Mouse (Mus musculus) right cerebral cortex, adult 18-20 months (tissue): Measurements from ENCODE around the gene Rap1b.
A peak's percentile ranks its signal among the peaks of the same experiment; 100 is the strongest.

Source experiments
- DNase-seq: peaks from one replicate; pipeline ENCODE4 v3.0.0; 2022; ENCODE audit warnings: mixed read lengths

The Rap1b gene

GRCm38 (mm10) chr10:117856001-117856720, 10.3 kb upstream of the Rap1b start:
- DNase-seq, result no peak

- DNase-seq, result no peak
Measured at GRCm38 (mm10) chr10:117852648-117853192, 6.9 kb upstream of the Rap1b start.

GRCm38 (mm10) chr10:117848981-117849380, 3.1 kb upstream of the Rap1b start:
- no peak for DNase-seq

- DNase-seq, result no peak
Measured at GRCm38 (mm10) chr10:117846796-117847195, 961 bp upstream of the Rap1b start.

GRCm38 (mm10) chr10:117846260-117846632, 411 bp upstream of the Rap1b start:
- DNase-seq, result no peak

DNA sequence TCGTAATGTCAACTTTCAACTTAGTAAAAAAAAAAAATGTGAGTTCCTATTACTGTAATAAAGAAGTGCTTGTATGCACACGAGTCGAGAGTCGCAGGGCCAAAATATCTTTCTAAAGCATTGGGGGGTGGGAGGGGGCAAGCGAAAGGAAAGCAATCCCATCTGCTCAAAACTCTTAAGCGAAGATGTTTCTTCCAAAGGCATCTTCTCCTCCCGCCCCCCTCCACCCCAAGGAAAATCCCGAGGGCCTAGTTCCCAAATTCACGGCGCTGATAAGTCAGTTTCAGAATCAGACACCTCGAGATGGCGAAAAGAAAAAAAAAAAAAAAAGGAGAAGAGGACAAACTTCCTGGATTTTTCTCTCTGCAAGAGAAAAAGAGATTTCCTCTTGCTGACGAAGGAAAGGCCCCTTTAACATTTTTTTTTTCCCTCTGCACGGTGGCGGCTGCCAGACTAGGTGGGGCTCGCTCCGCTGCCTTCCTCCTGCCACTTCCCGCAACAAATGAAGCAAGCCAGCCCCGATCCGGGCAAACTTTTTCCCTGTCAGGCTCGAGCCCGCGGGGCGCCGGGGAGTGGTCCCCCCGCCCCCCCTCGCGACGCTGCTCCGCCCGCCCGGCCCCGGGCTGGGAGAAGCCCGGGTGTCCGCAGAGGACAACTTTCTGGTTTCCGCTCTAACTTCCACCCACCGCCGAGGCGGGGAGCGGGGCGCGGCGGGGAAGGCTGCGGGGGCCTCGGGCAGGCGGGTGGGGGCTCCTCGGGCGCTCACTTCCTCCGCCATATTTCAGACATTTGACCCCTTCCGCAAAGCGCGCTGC, 846 bp downstream of the Rap1b start:
- peak; percentile 60 for DNase-seq

GRCm38 (mm10) chr10:117844279-117844678, 1.6 kb downstream of the Rap1b start:
- DNase-seq, result no peak

- no peak for DNase-seq
Measured at GRCm38 (mm10) chr10:117843690-117844089, 2.1 kb downstream of the Rap1b start.

GRCm38 (mm10) chr10:117841765-117842164, 4.1 kb downstream of the Rap1b start:
- DNase-seq, result no peak

DNA sequence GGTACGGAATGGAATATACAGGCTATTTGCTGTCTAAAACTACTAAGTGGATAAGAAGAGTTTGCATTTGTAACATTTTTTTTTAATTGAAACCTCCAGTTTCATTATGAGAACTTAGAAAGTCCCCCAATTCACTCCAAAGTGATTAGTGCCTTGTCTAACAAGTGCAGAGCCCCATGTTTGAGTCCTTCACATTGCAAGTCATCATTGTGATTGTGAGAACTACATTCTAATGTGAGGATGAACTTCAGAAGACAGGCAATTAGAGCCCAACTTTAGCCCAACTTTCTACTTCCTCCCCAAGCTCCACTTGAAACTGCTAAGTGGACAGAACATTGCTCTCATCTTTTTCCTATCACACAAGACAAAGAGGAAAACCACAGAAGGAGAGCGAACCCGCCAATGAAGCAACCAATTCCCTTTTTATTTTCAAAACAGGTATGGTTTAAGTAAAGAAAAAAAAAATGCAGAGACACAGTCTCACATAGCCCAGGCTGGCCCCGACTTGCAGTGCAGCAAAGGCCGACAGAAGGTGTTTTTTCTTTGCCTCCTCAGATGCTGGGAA, 5.3 kb downstream of the Rap1b start:
- DNase-seq, result no peak

DNA sequence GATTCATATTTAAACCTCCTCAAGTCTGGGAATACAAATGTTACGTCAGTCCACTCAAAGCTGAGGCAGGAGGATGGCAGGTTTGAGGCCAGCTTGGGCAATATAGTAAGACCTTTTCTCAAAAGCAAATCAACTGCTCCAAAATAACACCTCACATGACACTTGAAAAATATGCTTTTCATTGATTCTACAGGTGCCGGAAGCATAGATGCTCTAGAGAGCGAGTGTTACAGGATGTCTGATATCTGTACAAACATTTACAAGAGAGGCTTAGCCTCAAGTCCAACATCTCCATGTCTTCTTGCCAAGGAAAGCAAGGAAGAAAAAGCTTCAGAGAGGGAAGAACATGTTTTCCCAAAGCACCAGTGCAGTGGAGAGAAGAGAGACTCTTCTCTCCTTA, 6.1 kb downstream of the Rap1b start:
- no peak for DNase-seq

GRCm38 (mm10) chr10:117838924-117839323, 6.9 kb downstream of the Rap1b start:
- DNase-seq, result no peak

DNA sequence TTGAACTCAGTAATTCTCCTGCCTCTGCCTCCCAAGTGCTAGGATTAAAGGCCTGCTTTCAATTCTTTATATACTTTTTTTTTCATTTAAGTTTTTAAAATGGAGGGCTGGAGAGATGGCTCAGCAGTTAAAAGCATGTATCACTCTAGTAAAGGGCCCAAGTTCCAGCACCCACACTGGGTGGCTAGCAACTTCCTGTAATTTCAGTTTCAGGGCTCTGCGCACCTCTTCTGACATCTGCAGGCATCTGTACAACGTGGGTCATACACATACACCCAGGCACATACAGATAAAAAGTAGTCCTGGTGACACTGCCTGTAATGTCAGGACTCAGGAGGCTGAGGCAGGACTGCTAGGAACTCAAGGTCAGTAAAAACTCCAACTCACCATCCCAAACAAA, 9.5 kb downstream of the Rap1b start:
- DNase-seq, result no peak

GRCm38 (mm10) chr10:117835453-117835852, 10.4 kb downstream of the Rap1b start:
- DNase-seq, result no peak

GRCm38 (mm10) chr10:117830797-117831196, 15.0 kb downstream of the Rap1b start:
- no peak for DNase-seq

DNA sequence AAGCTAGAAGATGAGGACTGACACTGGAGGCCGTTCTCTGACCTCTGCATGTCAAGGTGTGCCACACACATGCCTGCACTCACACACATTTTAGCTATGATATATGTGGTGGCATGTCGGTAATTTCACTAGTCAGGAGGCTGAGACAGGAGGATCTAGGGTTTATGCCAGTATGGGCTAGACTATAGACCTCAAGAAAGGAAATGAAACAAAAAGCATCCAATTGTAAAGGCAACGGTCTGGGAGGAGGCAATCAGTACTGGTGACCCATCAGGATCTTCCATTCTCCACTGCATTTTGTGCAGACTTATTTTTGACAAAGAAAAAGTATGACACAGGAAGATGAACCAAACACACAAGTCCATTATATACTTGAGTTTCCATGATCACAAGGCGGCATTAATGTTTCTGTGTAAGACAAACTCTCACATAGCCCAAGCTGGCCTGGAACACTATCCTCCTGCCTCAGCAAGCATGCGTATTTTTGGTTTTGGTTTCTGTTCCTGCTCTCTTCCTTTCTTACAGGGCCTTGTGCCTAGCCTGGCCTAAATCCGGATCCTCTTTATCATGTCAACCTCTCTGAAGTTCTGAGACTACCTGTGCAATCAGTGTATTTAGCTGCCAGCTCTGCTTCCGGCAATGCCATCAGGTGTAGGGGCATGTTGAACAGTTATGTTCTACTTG, 16.2 kb downstream of the Rap1b start:
- DNase-seq, result no peak

GRCm38 (mm10) chr10:117829022-117829421, 16.8 kb downstream of the Rap1b start:
- DNase-seq, result no peak

DNA sequence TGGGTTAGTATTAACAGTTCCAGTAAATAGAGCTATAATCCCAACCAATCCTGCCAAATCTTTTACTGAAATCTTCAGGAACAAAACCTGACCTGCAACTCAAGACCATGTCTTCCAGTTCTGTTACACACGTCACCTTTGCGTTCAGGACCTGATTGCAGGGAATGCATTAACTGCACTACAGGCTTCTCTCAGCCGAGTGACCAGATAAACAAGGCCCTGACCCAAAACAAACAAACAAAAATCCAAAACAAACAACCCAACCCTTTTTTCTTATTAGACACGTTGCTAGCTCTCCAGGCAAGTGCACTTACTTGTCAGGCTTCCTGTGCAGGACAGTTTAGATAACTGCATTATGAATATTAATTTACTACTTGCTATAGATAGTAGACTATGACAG, 17.3 kb downstream of the Rap1b start:
- DNase-seq, result no peak

DNA sequence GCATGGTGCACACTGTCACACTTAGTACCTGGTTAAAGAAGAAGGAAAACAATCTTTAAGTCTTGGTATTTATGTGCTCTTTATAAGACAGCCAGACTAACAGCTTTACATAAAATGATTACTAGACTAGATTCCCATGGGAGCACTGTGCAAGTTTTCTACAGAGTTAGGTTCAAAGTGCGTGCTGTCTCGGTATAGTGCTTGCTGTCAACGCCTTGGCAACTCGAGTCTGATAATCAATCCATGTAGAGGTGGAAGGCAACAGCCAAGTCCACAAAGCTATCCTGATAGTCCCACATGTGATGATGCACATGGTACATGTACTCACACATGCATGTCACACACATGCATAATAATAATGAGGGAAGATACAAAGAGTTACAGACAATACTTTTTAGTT, 21.2 kb downstream of the Rap1b start:
- no peak for DNase-seq

- DNase-seq, result no peak
Measured at GRCm38 (mm10) chr10:117824139-117824538, 21.7 kb downstream of the Rap1b start.

DNA sequence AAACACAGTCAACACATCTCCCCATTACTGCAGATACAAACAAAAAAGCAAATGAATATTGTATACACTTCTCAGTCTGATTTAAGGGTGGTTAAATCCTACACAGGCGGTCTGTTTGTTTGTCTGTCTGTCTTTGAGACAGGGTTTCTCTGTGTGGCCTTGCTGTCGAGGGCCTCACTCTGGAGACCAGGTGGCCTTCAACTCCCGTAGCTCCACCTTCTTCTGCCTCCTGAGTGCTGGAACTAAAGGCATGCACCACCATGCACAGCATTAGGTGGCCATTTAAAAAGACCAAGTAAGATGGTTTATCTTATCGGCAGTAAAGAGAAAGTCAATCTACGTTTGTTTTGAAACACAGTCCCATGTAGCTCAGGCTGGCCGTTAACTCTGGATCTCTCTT, 22.5 kb downstream of the Rap1b start:
- no peak for DNase-seq

GRCm38 (mm10) chr10:117818600-117818999, 27.2 kb downstream of the Rap1b start:
- DNase-seq, result no peak

GRCm38 (mm10) chr10:117816721-117817120, 29.1 kb downstream of the Rap1b start:
- DNase-seq, result no peak
